Mouse (Mus musculus) heart, postnatal 14 days (tissue): Measurements from ENCODE around the gene Zfp740. TPM values are rescaled to one million over a fixed set of nuclear protein-coding genes. Genes with fewer than 3 reads are reported as not detected.
A peak's percentile ranks its signal among the peaks of the same experiment; 100 is the strongest.
"Not testable (repeated sequence)": the region's sequence is repeated elsewhere in the genome, so short reads cannot be mapped to it uniquely, and the experiment has no call there.

Source experiments
- DNase-seq, 2 experiments: peaks; one replicate each; pipeline ENCODE4 v3.0.0; 2021 to 2022
- intact Hi-C: fragments of 180-260 bp; cut with DNase I; formaldehyde crosslinking; loops from one replicate; pipeline ENCODE4 v1.15.1; 2025
- total RNA-seq, 2 experiments: library from RNA; stranded (reverse); gene quantifications; 2 replicates each; pipeline ENCODE4 v1.2.3; 2021

The Zfp740 gene
- total RNA-seq, 2 experiments from 2014 or later, result 41.8 to 47.1 TPM

GRCm38 (mm10) chr15:102222386-102222785 lies 19.3 kb downstream of the Zfp740 start:
- DNase-seq, result no peak
- intact Hi-C loops, result loop anchor here (5.0 kb wide), 1 partner anchor 130 kb away; no protein-coding TSS in a partner anchor

GRCm38 (mm10) chr15:102224186-102224991 lies 21.3 kb downstream of the Zfp740 start:
- intact Hi-C loops, result loop anchor here (1.0 to 5.0 kb wide), 2 partner anchors 46 to 132 kb away; no protein-coding TSS in a partner anchor
- peak; percentile 88 to 89 for DNase-seq

- no peak for DNase-seq
- intact Hi-C loops, result loop anchor here (1.0 to 5.0 kb wide), 2 partner anchors 47 to 133 kb away; no protein-coding TSS in a partner anchor
Observed at GRCm38 (mm10) chr15:102224992-102225617, 22.1 kb downstream of the Zfp740 start.

GRCm38 (mm10) chr15:102225619-102226018 lies 22.6 kb downstream of the Zfp740 start:
- intact Hi-C loops, DNase-seq: not testable (repeated sequence)

- no peak for DNase-seq
- intact Hi-C loops, result no loop called here
Observed at GRCm38 (mm10) chr15:102230408-102231321, 27.6 kb downstream of the Zfp740 start.

GRCm38 (mm10) chr15:102231748-102232147 lies 28.7 kb downstream of the Zfp740 start, which contains the start of gene Itgb7:
Gene Itgb7 (minus strand): TSS chr15:102231944.
- intact Hi-C loops, result no loop called here
- DNase-seq, result no peak

GRCm38 (mm10) chr15:102232764-102233163 lies 29.7 kb downstream of the Zfp740 start:
- intact Hi-C loops, result no loop called here
- DNase-seq, result no peak

- no peak for DNase-seq
- intact Hi-C loops, result no loop called here
Observed at GRCm38 (mm10) chr15:102233896-102234295, 30.8 kb downstream of the Zfp740 start.

- intact Hi-C loops, result no loop called here
- DNase-seq, result no peak
Observed at GRCm38 (mm10) chr15:102235371-102236027, 32.5 kb downstream of the Zfp740 start.

GRCm38 (mm10) chr15:102238543-102239259 lies 35.7 kb downstream of the Zfp740 start:
- DNase-seq, result no peak
- intact Hi-C loops, result loop anchor here (1.0 kb wide), 1 partner anchor 78 kb away; no protein-coding TSS in a partner anchor

- peak; percentile 87 to 88 for DNase-seq
- intact Hi-C loops, result loop anchor here (1.0 kb wide), 1 partner anchor 77 kb away; no protein-coding TSS in a partner anchor
Observed at GRCm38 (mm10) chr15:102239260-102239590, 36.2 kb downstream of the Zfp740 start.

- no peak for DNase-seq
- intact Hi-C loops, result loop anchor here (1.0 to 2.0 kb wide), 2 partner anchors 39 to 76 kb away; partner anchors contain the start of gene Mfsd5
Observed at GRCm38 (mm10) chr15:102239851-102240250, 36.8 kb downstream of the Zfp740 start.

- DNase-seq, result peak; percentile 53 to 57
- intact Hi-C loops, result loop anchor here (2.0 kb wide), 1 partner anchor 38 kb away; the partner anchor contains the start of gene Mfsd5
Observed at GRCm38 (mm10) chr15:102240607-102241006, 37.6 kb downstream of the Zfp740 start.

- no peak for DNase-seq
- intact Hi-C loops, result no loop called here
Observed at GRCm38 (mm10) chr15:102242404-102243228, 39.6 kb downstream of the Zfp740 start.

- DNase-seq, result peak; percentile 52 to 63
- intact Hi-C loops, result no loop called here
Observed at GRCm38 (mm10) chr15:102243229-102244190, 40.5 kb downstream of the Zfp740 start.

- DNase-seq, result no peak
- intact Hi-C loops, result no loop called here
Observed at GRCm38 (mm10) chr15:102244306-102245191, 41.5 kb downstream of the Zfp740 start.
